Mouse (Mus musculus): ENCODE data around the gene Met.

DNA sequence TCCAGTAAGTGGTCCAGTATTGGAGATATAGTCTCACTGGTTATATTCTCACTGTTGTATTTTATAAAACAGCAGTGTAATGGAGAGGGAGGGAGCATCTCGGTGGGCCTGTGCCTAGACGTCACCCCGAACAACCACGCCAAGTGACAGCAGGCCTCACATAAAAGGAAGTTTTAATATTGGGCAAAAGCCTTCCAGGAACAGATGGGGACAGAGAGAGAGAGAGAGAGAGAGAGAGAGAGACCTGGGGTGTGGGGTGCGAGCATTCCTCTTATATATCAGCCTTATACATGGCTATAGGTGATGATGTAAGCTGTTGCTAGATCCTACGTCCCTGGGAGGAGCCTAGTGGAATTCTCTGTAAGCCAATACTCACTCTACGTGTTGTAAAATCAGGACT, 90.7 kb downstream of the Met start:
- no peak for TF ChIP-seq CTCF (IDR thresholded peaks at IDR 0.05)
- no peak for TF ChIP-seq EP300 (IDR thresholded peaks at IDR 0.05)

Measured in lung, postnatal 0 days (tissue).